ENCODE assay signal across 16 mouse cellular contexts in the genomic region with DNA sequence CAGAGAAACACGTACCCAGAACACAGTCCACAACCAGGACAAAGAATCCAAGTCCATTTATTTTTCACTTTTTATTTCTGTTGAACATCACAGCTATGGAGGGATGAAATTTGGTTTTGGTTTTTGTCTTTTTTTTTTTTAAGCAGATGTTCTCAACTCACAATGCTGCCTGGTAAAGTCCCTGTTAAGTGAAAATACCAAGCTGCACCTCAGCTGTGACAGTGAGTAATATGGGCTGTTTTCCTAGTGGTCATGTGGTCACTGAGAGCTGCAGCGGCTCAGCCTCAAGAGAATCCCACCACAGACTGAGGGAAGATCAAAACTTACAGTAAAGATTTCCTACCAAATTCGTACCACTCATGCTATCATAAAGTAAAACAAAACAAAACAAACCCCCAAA.
"Had no signal": no experiment of that assay in that cellular context is flagged by ENCODE, and none has a peak within 500 bp of the region (broad histone marks: within the 10 kb centered on the region; RNA-seq: fewer than 3 reads in every experiment).

No protein-coding gene starts in this region.

- H3K9ac ChIP-seq: neural tube, embryonic 13.5 days; neural tube, embryonic 15.5 days; stomach, embryonic 15.5 days had no signal

- H3K4me2 ChIP-seq: neural tube, embryonic 13.5 days; neural tube, embryonic 15.5 days; stomach, embryonic 15.5 days had no signal

- H3K4me3 ChIP-seq: neural tube, embryonic 13.5 days; neural tube, embryonic 15.5 days; stomach, embryonic 15.5 days had no signal

- H3K27me3 ChIP-seq: neural tube, embryonic 13.5 days; neural tube, embryonic 15.5 days; stomach, embryonic 15.5 days had no signal

- H3K9me3 ChIP-seq: neural tube, embryonic 13.5 days; neural tube, embryonic 15.5 days; stomach, embryonic 15.5 days had no signal

- H3K4me1 ChIP-seq: neural tube, embryonic 13.5 days; neural tube, embryonic 15.5 days; stomach, embryonic 15.5 days had no signal

- DNase-seq: retina, postnatal 1 day; right cerebral cortex, adult 18-20 months; right cerebral cortex, postnatal 14 days; right cerebral cortex, postnatal 25 days; right cerebral cortex, postnatal 4 days; spleen, adult 18-20 months; thymus, adult 18-20 months; thymus, adult 2 months; thymus, postnatal 14 days; thymus, postnatal 25 days; thymus, postnatal 36 days; thymus, postnatal 4 days had no signal

- H3K27ac ChIP-seq: neural tube, embryonic 13.5 days; neural tube, embryonic 15.5 days; stomach, embryonic 15.5 days; stomach, postnatal 0 days had no signal
